Mouse (Mus musculus): ENCODE measurements around the gene Snrpg. TPM values are rescaled to one million over a fixed set of nuclear protein-coding genes. Genes with fewer than 3 reads are reported as not detected.

The Snrpg gene
- polyA plus RNA-seq, 1 experiment from 2014 or later, result 234 TPM

DNA sequence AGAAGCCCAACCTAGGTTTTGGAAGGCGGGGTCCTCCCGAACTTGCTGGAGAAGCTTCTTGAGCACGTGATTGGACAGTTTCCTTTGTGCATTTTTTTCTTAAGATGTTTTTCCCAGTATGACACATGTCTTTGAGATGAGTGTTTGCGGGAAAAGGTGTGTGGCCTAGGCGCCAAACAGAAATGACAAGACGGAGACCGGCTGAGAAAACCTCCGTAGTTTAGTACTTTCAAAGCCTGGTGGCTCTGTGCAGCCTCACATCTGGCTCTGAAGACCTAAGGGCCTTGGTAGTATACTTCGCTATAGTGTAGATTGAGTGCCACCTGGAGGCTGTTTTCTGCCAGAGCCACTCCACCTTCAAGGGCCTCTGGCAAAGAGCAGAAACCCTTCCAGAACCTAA, 29.9 kb downstream of the Snrpg start:
- WGBS, result 7% methylated on average over 9 of the region's 9 CpGs
- Histone ChIP-seq H3K9ac (ENCODE audit: low read depth, low read length) (peak overlapping the region; percentile 31; the same call in 1 of the 2 replicates), H3K4me3 (ENCODE audit: low read length) (peak overlapping the region; percentile 28), H3K4me1 (ENCODE audit: control insufficient read depth, insufficient read depth, low read depth, low read length) (peaks cover 13% of the 10 kb centered on the region), H3K27ac (ENCODE audit: low read depth, low read length) (no peak overlapping the region), H3K4me2 (ENCODE audit: low read length) (peak overlapping the region; percentile 47), H3K36me3 (ENCODE audit: control insufficient read depth, insufficient read depth, low read length) (no peaks in the 10 kb centered on the region), H3K9me3 (ENCODE audit: control insufficient read depth, low read length) (no peaks in the 10 kb centered on the region), H3K27me3 (replicated peaks; ENCODE audit: control insufficient read depth, insufficient read depth, low read length) (no peaks in the 10 kb centered on the region)
- ATAC-seq, result no peak

DNA sequence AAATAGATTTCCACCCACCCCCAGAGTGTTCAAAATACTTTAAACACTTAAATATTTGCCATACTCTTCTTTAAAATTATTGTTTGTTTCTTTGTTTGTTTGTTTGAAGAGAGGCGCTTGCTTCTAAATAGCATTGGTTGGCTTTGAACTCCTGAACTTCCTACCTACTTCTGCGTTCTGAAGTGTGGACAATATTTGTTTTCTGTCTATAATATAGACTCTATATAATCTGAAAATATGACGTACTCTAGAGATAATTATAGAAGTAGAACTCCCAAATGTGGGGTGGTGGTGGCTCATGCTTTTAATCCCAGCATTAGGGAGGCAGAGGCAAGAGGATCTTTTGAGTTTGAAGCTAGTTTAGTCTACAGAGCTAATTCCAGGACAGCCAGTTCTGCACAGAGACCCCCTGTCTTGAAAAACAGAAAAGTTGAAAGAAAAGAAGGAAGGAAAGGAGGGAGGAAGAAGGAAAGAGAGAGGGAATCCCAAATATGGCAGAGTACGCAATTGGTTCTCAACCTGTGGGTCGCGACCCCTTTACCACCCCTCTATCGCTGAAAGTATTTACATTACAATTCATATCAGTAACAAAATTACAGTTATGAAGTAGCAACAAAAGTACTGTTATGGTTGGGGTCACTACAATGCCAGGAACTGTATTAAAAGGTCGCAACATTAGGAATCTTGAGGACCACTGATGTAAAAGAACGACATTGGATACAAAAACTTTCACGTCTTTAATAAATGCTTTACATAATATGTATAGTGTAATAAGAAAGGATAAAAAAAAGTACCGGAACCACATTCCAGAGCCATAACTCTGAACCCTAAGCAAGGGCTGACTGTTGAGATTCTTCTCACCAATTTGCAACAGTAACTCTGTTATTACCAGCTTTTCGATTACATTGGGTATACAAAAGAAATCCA, 31.8 kb downstream of the Snrpg start:
- Histone ChIP-seq H3K36me3 (ENCODE audit: control insufficient read depth, insufficient read depth, low read length) (no peaks in the 10 kb centered on the region), H3K4me3 (ENCODE audit: low read length) (peak overlapping the region; percentile 64), H3K4me2 (ENCODE audit: low read length) (peak overlapping the region; percentile 60), H3K9ac (ENCODE audit: low read depth, low read length) (peak overlapping the region; percentile 35; the same call in 1 of the 2 replicates), H3K4me1 (ENCODE audit: control insufficient read depth, insufficient read depth, low read depth, low read length) (peaks cover 18% of the 10 kb centered on the region), H3K27ac (ENCODE audit: low read depth, low read length) (no peak overlapping the region), H3K27me3 (replicated peaks; ENCODE audit: control insufficient read depth, insufficient read depth, low read length) (no peaks in the 10 kb centered on the region), H3K9me3 (ENCODE audit: control insufficient read depth, low read length) (no peaks in the 10 kb centered on the region)
- WGBS, result 40% methylated on average over 12 of the region's 12 CpGs
- ATAC-seq, result no peak

DNA sequence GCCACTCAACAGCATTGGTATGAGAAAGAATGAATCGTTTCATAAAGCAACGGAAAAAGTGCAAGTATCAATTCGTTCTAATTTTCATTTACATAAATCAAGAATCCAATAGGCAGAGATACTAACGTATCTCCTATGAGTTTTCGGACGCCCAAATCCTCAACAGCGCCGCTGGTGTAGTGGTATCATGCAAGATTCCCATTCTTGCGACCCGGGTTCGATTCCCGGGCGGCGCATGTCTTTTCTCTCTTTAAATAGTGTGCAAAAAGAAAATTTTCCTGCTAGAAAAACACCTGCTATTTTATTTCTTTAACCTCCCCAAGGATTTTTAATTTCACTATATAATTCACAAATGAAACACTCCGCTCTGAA, 32.6 kb downstream of the Snrpg start:
- Histone ChIP-seq H3K4me2 (ENCODE audit: low read length) (peak overlapping the region; percentile 60), H3K36me3 (ENCODE audit: control insufficient read depth, insufficient read depth, low read length) (no peaks in the 10 kb centered on the region), H3K4me1 (ENCODE audit: control insufficient read depth, insufficient read depth, low read depth, low read length) (peaks cover 18% of the 10 kb centered on the region), H3K4me3 (ENCODE audit: low read length) (peak overlapping the region; percentile 64), H3K27ac (ENCODE audit: low read depth, low read length) (peak overlapping the region; percentile 100), H3K9ac (ENCODE audit: low read depth, low read length) (peak overlapping the region; percentile 99), H3K27me3 (replicated peaks; ENCODE audit: control insufficient read depth, insufficient read depth, low read length) (no peaks in the 10 kb centered on the region), H3K9me3 (ENCODE audit: control insufficient read depth, low read length) (no peaks in the 10 kb centered on the region)
- ATAC-seq, result peak; percentile 83
- WGBS, result under 1% methylated on average over 15 of the region's 15 CpGs

DNA sequence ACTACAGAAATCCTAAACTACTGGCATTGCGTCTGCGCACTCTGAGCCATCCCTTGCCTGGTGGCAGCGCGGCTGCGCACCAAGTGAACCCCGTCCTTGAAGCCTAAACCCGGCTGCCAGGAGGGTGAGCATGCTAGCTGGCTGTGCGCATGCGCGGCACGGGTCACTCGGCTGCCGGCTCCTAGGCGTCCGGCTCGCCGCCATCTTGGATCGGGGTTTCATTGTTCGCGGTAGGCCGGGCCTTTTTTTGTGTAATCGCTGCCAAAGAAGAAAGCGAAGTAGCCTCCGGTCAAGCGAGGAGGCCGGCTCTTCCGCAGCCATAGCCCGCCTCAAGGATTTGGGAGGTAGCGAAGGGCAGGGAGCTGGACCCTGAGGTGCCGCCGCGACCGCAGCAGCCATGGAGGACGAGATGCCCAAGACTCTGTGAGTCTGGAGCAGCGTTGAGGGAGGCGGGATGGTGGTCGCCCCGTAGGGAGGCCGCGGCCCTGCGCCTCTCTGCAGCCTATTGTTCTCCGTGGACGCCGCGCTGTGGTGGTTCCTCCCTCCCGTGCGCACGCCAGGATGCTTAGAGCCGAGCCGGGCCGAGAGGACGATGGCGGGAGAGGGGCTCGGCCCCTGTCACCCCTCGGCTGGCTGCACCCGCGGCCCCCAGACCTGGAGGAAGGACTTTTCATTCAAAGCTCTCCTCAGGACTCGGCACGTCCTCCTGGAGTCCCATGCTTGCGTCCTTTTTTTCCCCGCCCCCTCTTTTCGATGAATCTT, 33.2 kb downstream of the Snrpg start, which contains the start of gene Tia1:
TSS of gene Tia1 (plus strand) at position 120 of the 762 bp plus-strand sequence.
- peak within 1 kb of the TSS; percentile 99 for H3K9ac ChIP-seq (ENCODE audit: low read depth, low read length)
- H3K27me3 ChIP-seq (replicated peaks; ENCODE audit: control insufficient read depth, insufficient read depth, low read length), result no peaks in the 10 kb centered on the region
- no peaks in the 10 kb centered on the region for H3K9me3 ChIP-seq (ENCODE audit: control insufficient read depth, low read length)
- ATAC-seq, result peak; percentile 98
- peak within 1 kb of the TSS; percentile 100 for H3K27ac ChIP-seq (ENCODE audit: low read depth, low read length)
- peaks cover 18% of the 10 kb centered on the region for H3K4me1 ChIP-seq (ENCODE audit: control insufficient read depth, insufficient read depth, low read depth, low read length)
- under 1% methylated on average over 61 of the region's 62 CpGs for WGBS
- H3K4me2 ChIP-seq (ENCODE audit: low read length), result peak within 1 kb of the TSS; percentile 84
- H3K36me3 ChIP-seq (ENCODE audit: control insufficient read depth, insufficient read depth, low read length), result no peaks in the 10 kb centered on the region
- peak within 1 kb of the TSS; percentile 64 for H3K4me3 ChIP-seq (ENCODE audit: low read length)

DNA sequence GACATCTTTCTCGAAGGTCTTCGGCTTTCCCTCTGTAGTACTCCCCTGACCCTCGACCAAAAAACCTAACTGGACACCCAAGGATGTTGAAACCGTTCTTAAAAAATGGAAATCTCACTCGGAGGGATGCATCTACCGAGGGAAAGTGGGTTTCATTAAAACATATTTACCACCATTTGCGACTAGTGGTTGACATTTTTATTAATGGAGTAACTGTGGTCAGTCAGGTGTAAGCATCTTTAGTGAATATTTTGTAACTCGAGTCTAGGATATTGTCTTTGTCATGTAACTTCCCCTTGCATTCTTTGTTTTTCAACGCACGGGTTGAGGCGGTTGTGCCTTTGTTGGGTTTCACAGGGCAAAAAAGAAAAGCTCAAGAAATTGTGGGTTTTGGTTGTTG, 33.9 kb downstream of the Snrpg start:
- under 1% methylated on average over 11 of the region's 11 CpGs for WGBS
- H3K9ac ChIP-seq (ENCODE audit: low read depth, low read length), result peak overlapping the region; percentile 99
- H3K4me3 ChIP-seq (ENCODE audit: low read length), result peak overlapping the region; percentile 64
- H3K27me3 ChIP-seq (replicated peaks; ENCODE audit: control insufficient read depth, insufficient read depth, low read length), result no peaks in the 10 kb centered on the region
- H3K4me1 ChIP-seq (ENCODE audit: control insufficient read depth, insufficient read depth, low read depth, low read length), result peaks cover 24% of the 10 kb centered on the region
- ATAC-seq, result no peak
- H3K27ac ChIP-seq (ENCODE audit: low read depth, low read length), result peak overlapping the region; percentile 100
- H3K36me3 ChIP-seq (ENCODE audit: control insufficient read depth, insufficient read depth, low read length), result no peaks in the 10 kb centered on the region
- H3K4me2 ChIP-seq (ENCODE audit: low read length), result peak overlapping the region; percentile 84
- no peaks in the 10 kb centered on the region for H3K9me3 ChIP-seq (ENCODE audit: control insufficient read depth, low read length)

DNA sequence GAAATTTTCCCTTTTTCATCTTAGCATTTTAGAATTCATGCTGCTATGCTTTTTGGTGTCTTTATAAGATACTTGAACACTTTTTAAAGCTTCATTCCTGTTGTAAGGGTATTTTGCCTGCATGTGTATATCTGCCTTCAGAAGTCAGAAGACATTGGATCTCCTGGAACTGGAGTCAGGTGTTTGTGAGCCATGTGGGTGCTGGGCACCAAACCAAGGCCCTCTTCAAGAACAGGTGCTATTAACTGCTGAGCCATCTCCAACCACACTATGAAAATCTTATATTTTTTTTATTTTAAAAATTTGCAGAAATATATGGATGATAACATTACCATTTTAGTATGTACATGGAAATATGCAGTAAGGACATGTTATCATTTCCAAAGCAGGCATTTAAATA, 35.2 kb downstream of the Snrpg start:
- no peak for ATAC-seq
- Histone ChIP-seq H3K9me3 (ENCODE audit: control insufficient read depth, low read length) (no peaks in the 10 kb centered on the region), H3K4me1 (ENCODE audit: control insufficient read depth, insufficient read depth, low read depth, low read length) (peaks cover 20% of the 10 kb centered on the region), H3K27me3 (replicated peaks; ENCODE audit: control insufficient read depth, insufficient read depth, low read length) (no peaks in the 10 kb centered on the region), H3K27ac (ENCODE audit: low read depth, low read length) (no peak overlapping the region), H3K4me3 (ENCODE audit: low read length) (peak overlapping the region; percentile 26), H3K36me3 (ENCODE audit: control insufficient read depth, insufficient read depth, low read length) (no peaks in the 10 kb centered on the region), H3K4me2 (ENCODE audit: low read length) (peak overlapping the region; percentile 84), H3K9ac (ENCODE audit: low read depth, low read length) (no peak overlapping the region; the same call in 1 of the 2 replicates)

DNA sequence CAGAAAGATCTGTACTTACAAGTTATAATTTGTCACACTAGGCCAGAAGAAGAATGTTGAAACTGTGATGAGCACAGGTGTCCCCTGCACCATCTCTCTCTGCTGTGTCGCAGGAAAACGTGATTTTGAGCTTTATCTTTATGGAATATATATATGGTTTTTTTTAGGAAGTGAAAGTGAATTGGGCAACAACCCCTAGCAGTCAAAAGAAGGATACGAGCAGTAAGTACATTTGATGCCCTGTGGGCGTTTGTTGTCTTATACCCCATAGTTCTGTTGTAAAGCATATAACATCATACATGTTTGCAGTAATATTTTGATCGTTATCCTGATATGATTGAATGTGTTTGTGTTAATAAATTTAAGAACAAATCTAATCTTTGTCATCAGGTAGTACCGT, 47.6 kb downstream of the Snrpg start:
- WGBS, result 91% methylated on average over 6 of the region's 6 CpGs
- Histone ChIP-seq H3K4me3 (ENCODE audit: low read length) (no peak overlapping the region), H3K4me1 (ENCODE audit: control insufficient read depth, insufficient read depth, low read depth, low read length) (no peaks in the 10 kb centered on the region), H3K9me3 (ENCODE audit: control insufficient read depth, low read length) (no peaks in the 10 kb centered on the region), H3K36me3 (ENCODE audit: control insufficient read depth, insufficient read depth, low read length) (peaks cover 43% of the 10 kb centered on the region), H3K27ac (ENCODE audit: low read depth, low read length) (no peak overlapping the region), H3K4me2 (ENCODE audit: low read length) (no peak overlapping the region), H3K9ac (ENCODE audit: low read depth, low read length) (no peak overlapping the region), H3K27me3 (replicated peaks; ENCODE audit: control insufficient read depth, insufficient read depth, low read length) (no peaks in the 10 kb centered on the region)
- no peak for ATAC-seq

DNA sequence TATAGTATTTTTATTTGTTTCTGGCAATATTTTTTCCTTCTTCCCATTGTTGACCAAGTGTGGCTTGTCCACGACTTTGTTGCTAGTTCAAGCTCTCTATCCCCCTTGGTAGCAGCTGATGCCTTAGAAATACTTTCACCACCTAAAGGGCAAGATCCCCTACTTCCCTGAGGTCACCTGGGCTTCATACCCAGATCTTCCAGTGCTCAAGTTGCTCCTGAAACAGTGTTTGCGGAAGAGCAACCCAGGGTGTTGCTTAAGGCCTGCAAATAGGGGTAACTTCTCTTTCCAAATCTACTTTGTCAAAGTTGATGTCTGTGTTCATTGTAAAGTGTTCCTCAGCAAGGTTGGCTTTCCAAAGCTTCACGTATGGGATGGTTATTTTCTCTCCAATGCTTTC, 48.1 kb downstream of the Snrpg start:
- no peak overlapping the region for H3K4me3 ChIP-seq (ENCODE audit: low read length)
- 91% methylated on average over 3 of the region's 3 CpGs for WGBS
- ATAC-seq, result no peak
- no peak overlapping the region for H3K9ac ChIP-seq (ENCODE audit: low read depth, low read length)
- H3K27ac ChIP-seq (ENCODE audit: low read depth, low read length), result no peak overlapping the region
- H3K27me3 ChIP-seq (replicated peaks; ENCODE audit: control insufficient read depth, insufficient read depth, low read length), result no peaks in the 10 kb centered on the region
- H3K4me1 ChIP-seq (ENCODE audit: control insufficient read depth, insufficient read depth, low read depth, low read length), result no peaks in the 10 kb centered on the region
- peaks cover 43% of the 10 kb centered on the region for H3K36me3 ChIP-seq (ENCODE audit: control insufficient read depth, insufficient read depth, low read length)
- H3K9me3 ChIP-seq (ENCODE audit: control insufficient read depth, low read length), result no peaks in the 10 kb centered on the region
- H3K4me2 ChIP-seq (ENCODE audit: low read length), result no peak overlapping the region

DNA sequence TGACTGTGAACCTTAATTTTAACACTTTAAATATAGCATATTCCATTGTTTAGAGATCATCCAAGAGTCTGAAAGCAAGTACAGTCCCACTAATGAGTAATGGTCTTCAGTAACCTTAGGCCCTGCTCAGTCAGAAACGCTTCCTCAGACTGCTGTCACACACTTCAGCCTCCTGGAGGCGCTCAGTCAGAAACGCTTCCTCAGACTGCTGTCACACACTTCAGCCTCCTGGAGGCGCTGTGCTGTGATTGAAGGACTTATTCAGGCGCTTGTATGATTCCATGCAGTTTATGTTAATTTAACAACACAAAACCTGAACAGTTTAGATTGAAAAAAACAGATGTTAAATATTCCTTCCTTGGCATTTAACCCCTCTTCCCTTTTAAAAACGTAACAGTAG, 49.4 kb downstream of the Snrpg start:
- Histone ChIP-seq H3K36me3 (ENCODE audit: control insufficient read depth, insufficient read depth, low read length) (peaks cover 43% of the 10 kb centered on the region), H3K27me3 (replicated peaks; ENCODE audit: control insufficient read depth, insufficient read depth, low read length) (no peaks in the 10 kb centered on the region), H3K27ac (ENCODE audit: low read depth, low read length) (no peak overlapping the region), H3K9ac (ENCODE audit: low read depth, low read length) (no peak overlapping the region), H3K4me2 (ENCODE audit: low read length) (no peak overlapping the region), H3K4me1 (ENCODE audit: control insufficient read depth, insufficient read depth, low read depth, low read length) (no peaks in the 10 kb centered on the region), H3K9me3 (ENCODE audit: control insufficient read depth, low read length) (no peaks in the 10 kb centered on the region), H3K4me3 (ENCODE audit: low read length) (no peak overlapping the region)
- ATAC-seq, result no peak
- WGBS, result 73% methylated on average over 6 of the region's 6 CpGs

Data from hindbrain, embryonic 16.5 days (tissue).